Mouse (Mus musculus): ENCODE data around the gene Dnah9.
A peak's percentile ranks its signal among the peaks of the same experiment; 100 is the strongest.

- TF ChIP-seq CTCF (IDR thresholded peaks at IDR 0.05; ENCODE audit: borderline replicate concordance, extremely low read depth, insufficient read depth, insufficient read length), result peak; percentile 46; the same call in 1 of the 2 replicates
- TF ChIP-seq POLR2A (IDR thresholded peaks at IDR 0.05; ENCODE audit: borderline replicate concordance, extremely low read depth, insufficient read depth, insufficient read length, poor library complexity, severe bottlenecking), result no peak
These were observed 249.7 kb downstream of the Dnah9 start for GRCm38 (mm10) chr11:65918480-65919236.
